Mouse (Mus musculus) lung, postnatal 0 days (tissue): ENCODE results near the gene Dnajc28. TPM values are rescaled to one million over a fixed set of nuclear protein-coding genes. Genes with fewer than 3 reads are reported as not detected.
A peak's percentile ranks its signal among the peaks of the same experiment; 100 is the strongest.

Experiments used
- ATAC-seq: fragments of 200-750 bp; cut with Nextera tagmentation; 2 replicates; pipeline ENCODE4 v1.8.0; 2017; ENCODE audit warnings: moderate library complexity
- DNase-seq: peaks from one replicate; pipeline ENCODE4 v3.0.0-alpha.2; 2016; ENCODE audit warnings: low spot score
- H3K27ac ChIP-seq: fragments of 300-500 bp; sonication (generic); 2 replicates; pipeline ENCODE4 v1.5.1; 2014; ENCODE audit warnings: antibody characterized with exemption, mild to moderate bottlenecking, low read length, mixed read lengths
- H3K27me3 ChIP-seq: fragments of 300-500 bp; sonication (generic); replicated peaks from 2 replicates; pipeline ENCODE4 v1.6.1; 2014; ENCODE audit warnings: low read length, mixed read lengths; ENCODE audit not compliant: insufficient read depth
- H3K36me3 ChIP-seq: fragments of 300-500 bp; sonication (generic); 2 replicates; pipeline ENCODE4 v1.6.1; 2014; ENCODE audit warnings: low read length, mixed read lengths; ENCODE audit not compliant: insufficient read depth
- H3K4me1 ChIP-seq: fragments of 300-500 bp; sonication (generic); 2 replicates; pipeline ENCODE4 v1.6.1; 2014; ENCODE audit warnings: antibody characterized with exemption, low read depth, low read length, mixed read lengths; ENCODE audit not compliant: insufficient read depth
- H3K4me2 ChIP-seq: fragments of 300-500 bp; sonication (generic); replicated peaks from 2 replicates; pipeline ENCODE4 v1.6.1; 2014; ENCODE audit warnings: low read depth, mild to moderate bottlenecking, low read length, moderate library complexity, mixed read lengths
- H3K4me3 ChIP-seq: fragments of 300-500 bp; sonication (generic); 2 replicates; pipeline ENCODE4 v1.5.1; 2014; ENCODE audit warnings: low read depth, low read length
- H3K9ac ChIP-seq: fragments of 300-500 bp; sonication (generic); replicated peaks from 2 replicates; pipeline ENCODE4 v1.6.1; 2014; ENCODE audit warnings: low read depth, mild to moderate bottlenecking
- H3K9me3 ChIP-seq: fragments of 300-500 bp; sonication (generic); 2 replicates; pipeline ENCODE4 v1.6.1; 2016; ENCODE audit warnings: low read length, mixed read lengths
- CTCF ChIP-seq: IDR thresholded peaks from 2 replicates; pipeline ENCODE4 v1.5.1; 2016; ENCODE audit warnings: antibody characterized with exemption, mild to moderate bottlenecking
- EP300 ChIP-seq: IDR thresholded peaks from 2 replicates; pipeline ENCODE4 v1.6.1; 2016; ENCODE audit warnings: antibody characterized with exemption, mild to moderate bottlenecking, control low read depth
- WGBS: fragments of 180-500 bp; shearing (Covaris S2); extraction: QIAGEN DNeasy Blood & Tissue Kit; methylation state at CpG from one replicate; pipeline ENCODE4 v1.1.7; 2014; 5-methylcytosine and 5-hydroxymethylcytosine counted together
- polyA plus RNA-seq: library from polyadenylated mRNA; unstranded; fragments of >200 nt; fragmentation: Nextera tagmentation; extraction: Ambion mirVana; gene quantifications from 2 replicates; pipeline ENCODE4 v1.2.1, GENCODE M21; 2015

The Dnajc28 gene
- polyA plus RNA-seq, 1 experiment from 2014 or later: 6.2 TPM

- ATAC-seq: no peak
- Histone ChIP-seq H3K27ac (no peak overlapping the region), H3K27me3 (no peaks in the 10 kb centered on the region), H3K9me3 (no peaks in the 10 kb centered on the region), H3K4me2 (no peak overlapping the region), H3K4me3 (no peak overlapping the region), H3K4me1 (0 out of 2 replicates have a peak, but pooled peaks cover 8% of the 10 kb centered on the region), H3K9ac (no peak overlapping the region), H3K36me3 (no peaks in the 10 kb centered on the region)
- TF ChIP-seq CTCF: peak; percentile 35
- no peak for TF ChIP-seq EP300
- no peak for DNase-seq
These were observed 19.6 kb downstream of the Dnajc28 start for GRCm38 (mm10) chr16:91599242-91599641.

- under 1% methylated on average over 27 of the region's 34 CpGs for WGBS
- Histone ChIP-seq H3K4me3 (peak within 1 kb of the TSS; percentile 86), H3K4me2 (peak within 1 kb of the TSS; percentile 92), H3K27ac (peak within 1 kb of the TSS; percentile 90), H3K4me1 (0 out of 2 replicates have a peak, but pooled peaks cover 8% of the 10 kb centered on the region), H3K36me3 (no peaks in the 10 kb centered on the region), H3K27me3 (no peaks in the 10 kb centered on the region), H3K9ac (peak within 1 kb of the TSS; percentile 68), H3K9me3 (no peaks in the 10 kb centered on the region)
- TF ChIP-seq EP300 (no peak), CTCF (no peak)
- peak; percentile 98 for ATAC-seq
- DNase-seq: peak; percentile 98
These were observed 21.2 kb downstream of the Dnajc28 start, which contains the start of gene Tmem50b for GRCm38 (mm10) chr16:91597672-91598010. TSS of gene Tmem50b (minus strand) at chr16:91597800.

GRCm38 (mm10) chr16:91596779-91597671 lies 21.8 kb downstream of the Dnajc28 start:
- DNase-seq (peak; percentile 62), ATAC-seq (peak; percentile 43)
- TF ChIP-seq EP300: no peak
- Histone ChIP-seq H3K36me3 (no peaks in the 10 kb centered on the region), H3K9me3 (no peaks in the 10 kb centered on the region), H3K27ac (peak overlapping the region; percentile 90), H3K9ac (peak overlapping the region; percentile 68), H3K4me1 (0 out of 2 replicates have a peak, but pooled peaks cover 8% of the 10 kb centered on the region), H3K27me3 (no peaks in the 10 kb centered on the region), H3K4me3 (peak overlapping the region; percentile 86), H3K4me2 (peak overlapping the region; percentile 92)
- 4% methylated on average over 46 of the region's 75 CpGs for WGBS

- no peak for ATAC-seq
- peak overlapping the region; percentile 92 for H3K4me2 ChIP-seq
- peak overlapping the region; percentile 90; the same call in 1 of the 2 replicates for H3K27ac ChIP-seq
- peak overlapping the region; percentile 68; the same call in 1 of the 2 replicates for H3K9ac ChIP-seq
- no peaks in the 10 kb centered on the region for H3K36me3 ChIP-seq
- peak; percentile 54 for DNase-seq
- 8% methylated on average over 9 of the region's 9 CpGs for WGBS
- peak overlapping the region; percentile 86 for H3K4me3 ChIP-seq
- 0 out of 2 replicates have a peak, but pooled peaks cover 8% of the 10 kb centered on the region for H3K4me1 ChIP-seq
- TF ChIP-seq EP300 (0 out of 2 replicates have a peak, but pooled peaks have one; percentile 11), CTCF (no peak)
- H3K9me3 ChIP-seq: no peaks in the 10 kb centered on the region
- no peaks in the 10 kb centered on the region for H3K27me3 ChIP-seq
These were observed 22.4 kb downstream of the Dnajc28 start for GRCm38 (mm10) chr16:91596397-91596778.

GRCm38 (mm10) chr16:91595076-91595475 lies 23.8 kb downstream of the Dnajc28 start:
- DNase-seq (no peak), ATAC-seq (no peak)
- H3K36me3 ChIP-seq: no peaks in the 10 kb centered on the region
- no peaks in the 10 kb centered on the region for H3K9me3 ChIP-seq
- TF ChIP-seq CTCF: no peak
- no peak for TF ChIP-seq EP300
- H3K4me1 ChIP-seq: 0 out of 2 replicates have a peak, but pooled peaks cover 8% of the 10 kb centered on the region
- H3K27me3 ChIP-seq: no peaks in the 10 kb centered on the region
- H3K4me3 ChIP-seq: no peak overlapping the region
- H3K9ac ChIP-seq: no peak overlapping the region
- H3K4me2 ChIP-seq: no peak overlapping the region
- WGBS: 74% methylated on average over 6 of the region's 6 CpGs
- no peak overlapping the region for H3K27ac ChIP-seq

- WGBS: 50% methylated on average over 3 of the region's 3 CpGs
- H3K4me3 ChIP-seq: no peak overlapping the region
- no peak overlapping the region for H3K27ac ChIP-seq
- H3K9ac ChIP-seq: no peak overlapping the region
- H3K27me3 ChIP-seq: no peaks in the 10 kb centered on the region
- H3K9me3 ChIP-seq: no peaks in the 10 kb centered on the region
- H3K4me2 ChIP-seq: no peak overlapping the region
- DNase-seq: no peak
- H3K36me3 ChIP-seq: no peaks in the 10 kb centered on the region
- no peak for ATAC-seq
- no peak for TF ChIP-seq EP300
- H3K4me1 ChIP-seq: 0 out of 2 replicates have a peak, but pooled peaks cover 8% of the 10 kb centered on the region
These were observed 25.6 kb downstream of the Dnajc28 start for GRCm38 (mm10) chr16:91593262-91593661.
